Mouse (Mus musculus) MEL (cell line): ENCODE data around the gene Olfr1412.

Experiments used
- CTCF ChIP-seq, 3 experiments: IDR thresholded peaks in 2 of 3; conservative IDR thresholded peaks in 1 of 3; 2 replicates each; pipeline ENCODE4 v1.5.1; 2011 to 2012; ENCODE audit warnings: low read length in 3 of 3, low read depth in 2 of 3, mild to moderate bottlenecking in 2 of 3, improper control_type of control experiment in 1 of 3, inconsistent platforms in 1 of 3, mixed read lengths in 1 of 3, moderate library complexity in 1 of 3; ENCODE audit not compliant: control insufficient read depth in 1 of 3, insufficient read depth in 1 of 3, poor library complexity in 1 of 3, severe bottlenecking in 1 of 3
- EP300 ChIP-seq, 2 experiments: IDR thresholded peaks; 2 replicates each; pipeline ENCODE4 v1.6.1; 2011; ENCODE audit warnings: improper control_type of control experiment in 2 of 2, low read length in 2 of 2, low read depth in 1 of 2, mild to moderate bottlenecking in 1 of 2
- ETS1 ChIP-seq: IDR thresholded peaks from 2 replicates; pipeline ENCODE4 v1.6.1; 2012; ENCODE audit warnings: low read depth, mild to moderate bottlenecking, inconsistent platforms, low read length, improper control_type of control experiment, moderate library complexity
- GATA1 ChIP-seq: IDR thresholded peaks from 2 replicates; pipeline ENCODE4 v1.6.1; 2011; ENCODE audit warnings: low read depth, low read length, improper control_type of control experiment
- MXI1 ChIP-seq: IDR thresholded peaks from 2 replicates; pipeline ENCODE4 v1.6.1; 2011; ENCODE audit warnings: mild to moderate bottlenecking, low read depth, low read length, improper control_type of control experiment
- MYC ChIP-seq: IDR thresholded peaks from 2 replicates; pipeline ENCODE4 v1.6.1; 2011; ENCODE audit warnings: low read depth, mild to moderate bottlenecking, low read length, improper control_type of control experiment, moderate library complexity
- NRF1 ChIP-seq: IDR thresholded peaks from 2 replicates; pipeline ENCODE4 v1.6.1; 2014; ENCODE audit warnings: low read depth, mild to moderate bottlenecking, inconsistent platforms, low read length, improper control_type of control experiment, moderate library complexity; ENCODE audit not compliant: poor library complexity, insufficient read depth, severe bottlenecking
- POLR2A ChIP-seq, 2 experiments: IDR thresholded peaks; 2 replicates each; pipeline ENCODE4 v1.6.1; 2011 to 2012; ENCODE audit warnings: low read length in 2 of 2, mild to moderate bottlenecking in 2 of 2, control low read depth in 1 of 2, improper control_type of control experiment in 1 of 2, low read depth in 1 of 2, moderate library complexity in 1 of 2; ENCODE audit not compliant: control insufficient read depth in 1 of 2, insufficient read depth in 1 of 2, poor library complexity in 1 of 2
- POLR2AphosphoS5 ChIP-seq: IDR thresholded peaks from 2 replicates; pipeline ENCODE4 v1.6.1; 2012; ENCODE audit warnings: low read depth, borderline replicate concordance, mild to moderate bottlenecking, inconsistent platforms, low read length, moderate library complexity, mixed read lengths
- TCF12 ChIP-seq: IDR thresholded peaks from 2 replicates; pipeline ENCODE4 v1.6.1; 2014; ENCODE audit warnings: low read depth, mild to moderate bottlenecking, inconsistent platforms, low read length, improper control_type of control experiment, moderate library complexity
- UBTF ChIP-seq: IDR thresholded peaks from 2 replicates; pipeline ENCODE4 v1.6.1; 2012; ENCODE audit warnings: low read depth, mild to moderate bottlenecking, inconsistent platforms, low read length, improper control_type of control experiment, moderate library complexity, borderline replicate concordance; ENCODE audit not compliant: insufficient read depth
- ZNF384 ChIP-seq: IDR thresholded peaks from 2 replicates; pipeline ENCODE4 v1.6.1; 2012; ENCODE audit warnings: low read depth, mild to moderate bottlenecking, inconsistent platforms, low read length, improper control_type of control experiment

- TF ChIP-seq POLR2AphosphoS5 (no peak), ZNF384 (no peak), POLR2A (IDR thresholded peaks at IDR 0.05; ENCODE audit: control insufficient read depth in 1 of 2, insufficient read depth in 1 of 2, low read depth in 1 of 2, low read length in 2 of 2, poor library complexity in 1 of 2) (no peak), CTCF (IDR thresholded peaks at IDR 0.05 in 2 of 3, conservative IDR thresholded peaks at IDR 0.05 in 1 of 3; ENCODE audit: control insufficient read depth in 1 of 3, insufficient read depth in 1 of 3, low read depth in 2 of 3, low read length in 3 of 3, poor library complexity in 1 of 3, severe bottlenecking in 1 of 3) (peak; percentile 16 to 85 (median 57); a peak in 5 of 6 replicates), MYC (no peak), ETS1 (no peak), TCF12 (no peak), NRF1 (no peak), UBTF (no peak), GATA1 (no peak), MXI1 (no peak), EP300 (IDR thresholded peaks at IDR 0.05; ENCODE audit: low read depth in 1 of 2, low read length in 2 of 2) (no peak)
Observed at GRCm38 (mm10) chr1:92614516-92614915, 28.9 kb downstream of the Olfr1412 start.
